Mouse (Mus musculus) heart, postnatal 0 days (tissue): ENCODE measurements around the gene Abca8a.

Experiments
- CTCF ChIP-seq: IDR thresholded peaks from 2 replicates; pipeline ENCODE4 v1.5.1; 2016; ENCODE audit warnings: antibody characterized with exemption, control low read depth, low read depth
- EP300 ChIP-seq: IDR thresholded peaks from 2 replicates; pipeline ENCODE4 v1.6.1; 2016; ENCODE audit warnings: antibody characterized with exemption, low read depth

- TF ChIP-seq EP300 (no peak), CTCF (no peak)
Measured at GRCm38 (mm10) chr11:110010836-110011546, 84.8 kb downstream of the Abca8a start.
